Mouse (Mus musculus): Measurements from ENCODE around the gene Pten. TPM values are rescaled to one million over a fixed set of nuclear protein-coding genes. Genes with fewer than 3 reads are reported as not detected.

Gene Pten
- 64.6 and 66.3 TPM in 2 replicates for polyA plus RNA-seq (2012; rRNA removed)

- peak; percentile 90 to 97 for DNase-seq (ENCODE audit: extremely low spot score in 1 of 2, low spot score in 1 of 2)
Measured at GRCm38 (mm10) chr19:32756900-32757725, at the start of gene Pten. Gene Pten, plus strand, starts transcription at chr19:32757497.

- no peak for DNase-seq (ENCODE audit: extremely low spot score in 1 of 2, low spot score in 1 of 2)
Measured at GRCm38 (mm10) chr19:32708996-32709395, 48.3 kb upstream of the Pten start.

GRCm38 (mm10) chr19:32710288-32710687 is 47.0 kb upstream of the Pten start:
- peak in 1 of 2 experiments; percentile 43 for DNase-seq (ENCODE audit: extremely low spot score in 1 of 2, low spot score in 1 of 2)

- DNase-seq (ENCODE audit: extremely low spot score in 1 of 2, low spot score in 1 of 2): peak; percentile 77 to 93
Measured at GRCm38 (mm10) chr19:32711761-32712541, 45.3 kb upstream of the Pten start.

GRCm38 (mm10) chr19:32712588-32713042 is 44.7 kb upstream of the Pten start:
- peak; percentile 70 to 77 for DNase-seq (ENCODE audit: extremely low spot score in 1 of 2, low spot score in 1 of 2)

GRCm38 (mm10) chr19:32713471-32713870 is 43.8 kb upstream of the Pten start:
- no peak for DNase-seq (ENCODE audit: extremely low spot score in 1 of 2, low spot score in 1 of 2)

DNA sequence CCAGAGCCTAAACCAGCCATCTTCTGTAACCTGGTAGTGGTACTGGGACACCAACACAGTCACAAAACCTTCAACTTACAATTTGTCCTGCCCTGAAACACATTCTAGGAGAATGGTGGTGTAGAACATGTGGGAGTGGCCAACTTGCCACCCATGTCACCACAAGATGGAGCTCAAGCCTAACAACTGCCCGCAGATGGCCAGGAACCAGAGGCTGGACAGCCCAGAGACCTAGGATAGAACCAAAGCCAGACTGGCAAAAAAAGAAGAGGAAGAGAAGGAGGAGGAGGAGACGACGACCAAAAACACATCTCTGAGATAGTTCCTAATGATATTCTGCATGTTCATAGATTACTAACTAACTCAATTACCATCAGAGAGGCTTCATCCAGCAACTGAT is 42.1 kb upstream of the Pten start:
- peak; percentile 63 to 84 for DNase-seq (ENCODE audit: extremely low spot score in 1 of 2, low spot score in 1 of 2)

DNA sequence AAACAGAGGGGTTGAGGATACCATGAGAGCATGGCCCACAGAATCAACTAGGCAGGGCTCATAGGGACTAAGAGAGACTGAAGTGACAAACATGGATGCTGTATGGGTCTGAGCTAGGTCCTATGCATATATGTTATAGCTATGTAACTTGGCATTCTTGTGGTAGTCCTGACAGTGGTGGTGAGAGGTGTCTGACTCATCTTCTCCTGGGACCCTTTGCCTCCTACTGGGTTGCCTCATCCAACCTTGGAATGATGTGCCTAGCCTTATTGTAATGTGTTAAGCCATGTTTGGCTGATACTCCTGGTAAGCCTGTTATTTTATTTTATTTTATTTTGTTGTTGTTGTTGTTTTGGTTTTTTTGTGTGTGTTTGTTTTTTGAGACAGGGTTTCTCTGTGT is 41.6 kb upstream of the Pten start:
- DNase-seq (ENCODE audit: extremely low spot score in 1 of 2, low spot score in 1 of 2): no peak

GRCm38 (mm10) chr19:32717590-32717989 is 39.7 kb upstream of the Pten start:
- no peak for DNase-seq (ENCODE audit: extremely low spot score in 1 of 2, low spot score in 1 of 2)

DNA sequence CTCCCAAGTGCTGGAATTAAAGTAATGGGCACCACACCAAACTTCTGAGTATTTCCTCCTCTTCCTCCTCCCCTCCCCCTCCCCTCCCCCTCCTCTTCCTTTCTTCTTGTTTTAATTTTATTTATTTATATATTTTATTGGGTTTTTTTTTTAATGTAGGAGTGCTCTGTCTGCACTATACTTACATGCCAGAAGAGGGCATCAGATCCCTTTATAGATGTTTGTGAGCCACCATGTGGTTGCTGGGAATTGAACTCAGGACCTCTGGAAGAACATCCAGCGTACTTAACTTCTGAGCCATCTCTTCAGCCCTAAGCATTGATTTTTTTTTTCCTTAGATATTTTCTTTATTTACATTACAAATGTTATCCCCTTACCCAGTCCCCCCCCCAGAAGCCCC is 37.0 kb upstream of the Pten start:
- DNase-seq (ENCODE audit: extremely low spot score in 1 of 2, low spot score in 1 of 2): no peak

DNA sequence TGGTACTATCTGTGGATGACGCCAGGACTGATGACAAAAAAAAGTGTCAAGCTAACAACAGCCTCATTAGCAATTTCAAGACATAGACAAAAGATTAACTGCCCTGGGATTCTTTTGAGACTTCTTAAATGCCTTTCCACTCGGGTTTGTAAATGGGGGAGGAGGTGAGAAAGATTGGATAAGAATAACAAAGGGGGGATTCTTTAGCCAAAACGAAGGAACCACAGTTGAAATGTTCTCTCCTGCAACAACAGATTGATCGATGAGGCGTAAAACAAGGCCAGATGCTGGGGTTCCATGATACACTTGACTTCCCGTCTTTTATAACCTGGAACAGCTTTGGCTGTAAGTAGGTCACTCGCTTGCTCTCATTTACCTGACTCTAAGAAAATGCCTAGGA is 33.5 kb upstream of the Pten start:
- no peak for DNase-seq (ENCODE audit: extremely low spot score in 1 of 2, low spot score in 1 of 2)

DNA sequence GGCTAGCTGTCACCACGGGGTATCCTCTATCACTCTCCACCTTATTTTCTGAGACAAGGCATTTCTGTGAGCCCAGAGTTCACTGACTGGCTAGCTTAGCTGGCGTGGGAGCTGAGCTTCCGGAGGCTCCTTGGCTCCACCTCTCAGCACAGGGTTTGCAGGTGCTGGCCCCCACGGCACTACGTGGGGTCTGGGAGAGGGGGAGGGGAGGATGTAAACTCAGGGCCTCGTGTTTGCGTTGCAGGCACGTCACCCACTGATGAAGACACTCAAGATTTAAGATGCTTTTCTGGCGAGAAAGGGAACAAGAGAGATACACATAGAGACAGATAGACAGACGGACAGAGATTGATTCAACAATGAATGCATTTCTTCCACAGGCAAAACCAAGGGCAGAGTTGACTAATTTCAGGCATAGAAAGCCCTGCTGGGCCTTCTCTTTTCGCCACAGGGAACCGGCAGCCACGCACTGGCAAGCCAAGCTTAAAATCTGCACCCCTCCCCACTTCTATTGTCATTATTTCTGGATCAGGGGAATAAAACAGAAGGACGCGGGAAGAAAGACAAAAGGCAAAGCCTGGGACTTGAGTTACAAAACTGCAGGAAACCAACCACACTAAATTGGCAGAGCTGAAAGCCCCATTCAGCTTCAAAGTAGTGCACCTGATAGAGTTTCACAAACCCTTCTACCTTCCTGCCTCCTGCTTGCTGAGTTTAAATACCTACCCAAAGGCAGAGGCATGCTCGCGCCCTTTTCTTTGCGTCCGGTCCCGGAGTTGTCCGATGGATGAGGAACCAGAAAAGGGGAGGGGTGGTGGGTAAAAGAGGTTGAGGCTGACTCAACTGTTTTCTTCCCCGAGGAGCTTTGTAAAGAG is 30.6 kb upstream of the Pten start:
- no peak for DNase-seq (ENCODE audit: extremely low spot score in 1 of 2, low spot score in 1 of 2)

DNA sequence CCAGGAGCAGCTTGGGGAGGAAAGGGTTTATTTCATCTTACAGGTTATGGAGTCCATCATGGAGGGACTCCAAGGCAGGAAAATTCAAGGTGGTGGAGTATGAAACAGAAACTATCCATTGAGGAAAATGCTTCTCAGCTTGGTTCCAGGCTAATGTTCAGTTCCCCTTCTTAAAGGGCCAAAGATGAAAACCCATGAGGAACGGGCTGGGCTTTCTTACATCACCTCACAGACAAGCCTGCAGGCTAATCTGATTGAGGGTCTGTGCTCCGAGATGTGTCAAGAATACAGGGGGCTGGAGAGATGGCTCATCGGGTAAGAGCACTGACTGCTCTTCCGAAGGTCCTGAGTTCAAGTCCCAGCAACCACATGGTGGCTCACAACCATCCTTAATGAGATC is 27.5 kb upstream of the Pten start:
- no peak for DNase-seq (ENCODE audit: extremely low spot score in 1 of 2, low spot score in 1 of 2)

DNA sequence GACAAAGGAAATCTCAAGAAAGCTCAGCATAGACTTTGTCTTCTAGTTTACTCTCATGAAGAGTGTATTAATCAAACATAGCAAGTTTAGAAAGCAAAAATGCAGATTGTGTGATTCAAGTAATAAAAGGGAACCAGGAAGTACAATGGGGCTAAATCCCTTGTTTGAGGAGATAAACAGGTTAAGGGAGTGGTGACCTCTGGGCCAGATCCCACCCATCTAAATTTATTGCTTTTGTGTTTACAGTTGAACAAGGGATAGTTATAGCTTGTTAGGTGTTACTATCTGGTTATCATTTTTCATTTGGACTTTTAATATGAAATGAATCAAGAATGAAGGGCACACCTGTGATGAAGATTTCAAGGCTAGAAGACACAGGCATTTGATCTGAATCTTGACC is 24.4 kb upstream of the Pten start:
- DNase-seq (ENCODE audit: extremely low spot score in 1 of 2, low spot score in 1 of 2): no peak

- no peak for DNase-seq (ENCODE audit: extremely low spot score in 1 of 2, low spot score in 1 of 2)
Measured at GRCm38 (mm10) chr19:32737844-32738243, 19.5 kb upstream of the Pten start.

DNA sequence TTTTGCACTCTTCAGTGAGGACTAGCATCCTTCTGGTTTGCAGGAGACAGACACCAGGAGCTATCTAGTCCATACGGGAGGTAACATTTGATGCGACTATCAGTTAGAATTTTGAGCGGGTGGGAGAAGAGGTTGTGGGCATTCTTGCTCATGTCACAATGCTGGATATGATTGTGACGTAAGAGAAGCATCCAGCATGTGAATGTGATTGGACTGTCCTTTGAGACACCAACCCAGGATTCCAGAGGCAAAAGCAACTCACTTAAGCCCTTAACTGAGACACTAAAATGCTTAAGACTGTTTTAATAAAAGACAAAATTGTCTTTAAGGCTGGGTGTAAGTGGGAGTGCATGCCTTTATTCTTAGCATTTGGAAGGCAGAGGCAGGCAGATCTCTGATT is 17.6 kb upstream of the Pten start, which contains the start of gene Atad1:
TSS of gene Atad1 (minus strand) at position 101 of the 400 bp plus-strand sequence.
- DNase-seq (ENCODE audit: extremely low spot score in 1 of 2, low spot score in 1 of 2): no peak

DNA sequence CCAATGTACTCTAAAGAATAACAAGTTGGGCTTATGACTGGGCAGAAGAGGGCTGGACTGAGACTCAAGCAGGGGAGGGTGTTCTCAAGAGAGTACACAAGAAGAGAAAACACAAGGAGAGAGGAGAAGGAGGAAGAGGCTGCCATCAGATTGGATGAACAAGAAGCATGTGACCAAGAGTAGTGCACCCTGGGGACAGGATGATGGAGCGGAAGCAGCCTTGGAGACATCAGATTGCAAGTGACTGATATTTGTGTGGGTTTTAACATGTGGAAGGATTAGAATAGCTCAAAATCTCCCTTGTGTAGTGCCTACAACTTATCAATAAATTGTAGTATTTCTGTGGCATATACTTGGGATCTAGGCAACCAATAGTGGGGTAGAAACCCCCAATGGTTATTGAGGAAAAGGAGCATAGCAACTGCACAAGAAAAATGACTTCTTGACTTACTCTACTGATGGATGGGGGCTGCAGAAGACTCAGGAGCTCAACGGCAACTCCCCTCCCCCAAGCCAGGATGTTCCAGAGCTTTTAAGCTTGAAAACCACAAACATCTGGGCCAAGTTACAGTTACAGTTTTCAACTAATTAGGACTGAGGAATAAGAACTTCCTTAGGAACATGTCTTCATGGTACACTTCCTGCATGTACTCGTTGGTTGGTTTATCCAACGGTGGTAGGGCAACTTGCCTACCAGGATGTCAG is 16.5 kb upstream of the Pten start:
- DNase-seq (ENCODE audit: extremely low spot score in 1 of 2, low spot score in 1 of 2): no peak

- DNase-seq (ENCODE audit: extremely low spot score in 1 of 2, low spot score in 1 of 2): peak in 1 of 2 experiments; percentile 68
Measured at GRCm38 (mm10) chr19:32749425-32749824, 7.9 kb upstream of the Pten start.

DNA sequence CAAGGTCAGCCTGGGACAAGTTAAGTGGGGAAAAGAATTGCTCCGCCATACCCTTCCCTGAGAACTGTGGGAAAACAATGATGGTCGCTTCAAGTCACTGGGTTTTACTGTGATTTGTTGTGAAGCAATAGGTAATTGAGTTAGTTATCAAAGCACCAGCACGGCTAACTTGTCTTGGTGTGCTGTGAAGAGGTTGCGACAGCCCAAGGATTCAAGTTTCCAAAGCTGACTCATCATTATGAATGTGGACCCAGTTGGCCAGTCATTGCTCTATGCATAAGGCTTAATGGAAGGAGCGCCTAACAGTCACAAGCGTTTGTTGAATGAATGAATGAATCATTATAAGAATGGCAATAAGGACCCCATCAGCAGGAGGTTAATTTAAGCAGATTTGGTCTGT is 4.9 kb upstream of the Pten start:
- DNase-seq (ENCODE audit: extremely low spot score in 1 of 2, low spot score in 1 of 2): no peak

GRCm38 (mm10) chr19:32753386-32753785 is 3.9 kb upstream of the Pten start:
- no peak for DNase-seq (ENCODE audit: extremely low spot score in 1 of 2, low spot score in 1 of 2)
